Mouse (Mus musculus) retina, adult 2 months (tissue): ENCODE measurements at regions not wholly inside any gene's neighbourhood (a gene's known extent, or its start where the extent isn't known, plus 50 kb on each side); places are given as distances from the start of the nearest gene placed in this dataset.

Source experiments
- DNase-seq: peaks from one replicate; pipeline ENCODE4 v3.0.0-alpha.2; 2012; ENCODE audit warnings: low read depth, low spot score

DNA sequence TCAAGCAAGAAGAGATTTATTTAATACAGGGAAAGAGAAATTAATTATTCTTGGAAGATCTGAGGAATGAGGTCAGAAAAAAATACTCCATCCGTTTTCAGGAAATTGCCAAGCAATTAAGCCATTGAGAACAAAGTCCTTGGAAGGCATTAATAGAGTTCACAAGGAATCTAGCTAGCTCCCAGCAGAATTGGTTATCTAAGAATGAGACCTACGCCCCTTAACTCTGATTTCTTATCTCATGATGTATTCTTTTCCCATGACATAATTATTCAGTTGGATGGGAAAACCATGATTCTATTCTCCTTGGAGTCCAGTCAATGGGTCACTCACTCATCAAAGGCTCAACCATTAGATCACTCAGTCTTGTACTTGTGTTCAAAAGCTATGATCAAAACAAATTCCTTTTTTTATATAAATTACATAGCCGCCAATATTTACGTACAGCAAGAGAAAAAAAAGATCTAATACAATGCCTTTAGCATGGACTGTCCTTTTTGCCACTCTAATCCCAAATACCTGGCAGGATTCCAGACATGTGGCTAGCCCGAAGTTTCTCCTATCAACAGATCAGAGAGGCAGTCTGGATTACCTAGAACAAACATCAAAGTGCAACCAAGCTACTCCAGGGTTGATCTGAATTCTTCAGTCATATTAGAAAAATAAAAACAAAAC is 213.3 kb downstream of the Galc start:
- DNase-seq, result no peak

DNA sequence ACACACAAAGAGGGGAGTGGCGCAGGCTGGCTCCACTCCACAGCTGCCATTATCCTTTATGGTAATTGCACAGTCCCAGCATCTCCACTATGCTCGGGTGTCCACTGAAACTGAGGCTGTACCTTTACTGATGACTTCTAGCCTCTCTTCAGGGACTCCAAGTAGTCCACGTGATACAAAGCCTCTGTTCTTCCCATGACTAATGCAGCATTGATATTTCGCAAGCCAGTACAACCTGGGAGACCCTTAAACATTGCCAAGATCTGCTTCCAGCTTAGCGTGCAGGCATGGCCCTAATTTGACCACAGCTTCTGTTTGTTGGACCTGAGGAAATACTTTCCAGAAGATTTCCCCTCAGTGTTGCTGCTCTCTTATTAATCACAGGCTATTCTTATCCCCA is 215.8 kb downstream of the Galc start:
- DNase-seq, result no peak

DNA sequence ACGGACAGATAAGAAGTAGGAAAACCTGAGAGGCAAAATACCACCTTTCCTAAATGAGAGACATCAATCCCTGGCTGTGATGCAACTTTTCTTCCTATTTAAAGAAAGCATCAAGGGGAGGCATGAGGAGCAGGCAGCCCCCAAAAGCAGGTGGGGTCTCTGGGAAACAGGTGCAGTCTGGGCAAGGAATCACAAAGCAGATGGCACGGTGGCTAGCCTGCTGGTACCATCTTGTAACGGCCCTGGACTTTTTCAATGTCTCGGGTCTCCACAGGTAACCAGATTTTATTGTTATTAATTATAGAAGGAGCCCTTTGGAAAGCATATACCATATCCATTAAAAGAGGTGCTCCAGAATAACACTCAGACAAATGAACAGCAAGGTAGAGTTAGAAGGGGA is 219.6 kb downstream of the Galc start:
- DNase-seq, result no peak

DNA sequence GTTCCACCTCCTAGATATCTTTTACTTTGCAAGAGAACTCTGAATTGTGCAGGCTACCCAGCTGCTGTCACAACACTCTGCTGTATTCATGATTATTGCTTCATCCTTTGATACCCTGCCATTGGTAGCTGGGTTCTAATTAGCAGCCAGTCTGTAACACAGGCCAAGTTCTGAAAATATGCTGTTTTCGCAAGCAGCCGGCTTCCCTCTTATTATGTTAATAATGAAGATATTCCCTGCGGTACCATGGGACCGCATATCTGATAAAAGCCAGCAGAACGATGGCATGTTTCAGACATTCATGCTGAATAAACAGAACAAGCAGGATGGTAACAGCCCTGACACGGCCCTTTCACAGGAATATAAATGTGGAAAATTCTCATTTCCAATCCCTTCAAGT is 235.6 kb downstream of the Galc start:
- DNase-seq, result no peak

DNA sequence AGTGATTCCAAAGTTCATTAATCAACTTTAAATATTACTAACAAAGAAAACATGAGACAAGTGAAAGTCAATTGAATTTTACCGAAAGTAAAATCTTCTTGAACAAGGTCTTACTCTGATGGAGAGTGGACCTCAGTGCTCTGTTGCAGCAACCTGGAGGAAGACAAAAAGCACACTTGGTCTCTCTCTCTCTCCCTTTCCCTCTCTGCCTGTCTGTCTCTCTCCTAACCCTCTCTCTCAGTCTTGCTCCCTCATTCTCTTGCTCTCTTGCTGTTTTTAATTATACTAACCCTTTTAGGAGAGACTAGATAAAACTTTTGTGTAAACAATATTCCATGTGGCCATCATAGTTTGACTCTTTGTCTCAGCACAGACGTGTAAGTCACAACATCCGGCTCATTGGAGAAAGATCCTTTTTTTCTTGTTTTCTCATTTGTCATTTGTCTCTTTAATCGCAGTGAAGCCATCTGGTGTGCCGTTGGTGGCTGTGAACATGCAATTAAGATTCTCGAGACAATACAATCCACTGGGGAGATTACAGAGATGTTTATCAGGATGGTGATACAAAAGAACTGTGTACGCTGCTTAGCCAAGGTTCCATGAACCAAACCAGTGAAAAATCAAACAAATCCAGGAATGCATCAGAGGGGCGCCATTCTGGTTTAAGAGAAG is 244.5 kb downstream of the Galc start:
- DNase-seq, result no peak

DNA sequence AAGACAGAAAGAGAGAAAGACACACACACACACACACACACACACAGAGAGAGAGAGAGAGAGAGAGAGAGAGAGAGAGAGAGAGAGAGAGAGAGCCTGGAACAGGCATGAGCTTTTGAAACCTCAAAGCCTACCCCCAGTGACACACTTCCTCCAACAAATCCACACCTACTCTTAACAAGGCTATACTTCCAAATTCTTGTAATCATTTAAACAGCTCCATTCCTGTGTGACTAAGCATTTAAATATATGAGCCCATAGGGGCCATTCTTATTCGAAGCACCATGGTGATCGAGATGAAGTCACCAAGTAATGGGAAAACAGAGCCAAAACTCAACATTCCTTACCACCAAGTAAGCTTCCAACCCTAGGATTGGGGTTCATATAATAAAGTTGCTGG is 250.1 kb downstream of the Galc start:
- DNase-seq, result no peak

DNA sequence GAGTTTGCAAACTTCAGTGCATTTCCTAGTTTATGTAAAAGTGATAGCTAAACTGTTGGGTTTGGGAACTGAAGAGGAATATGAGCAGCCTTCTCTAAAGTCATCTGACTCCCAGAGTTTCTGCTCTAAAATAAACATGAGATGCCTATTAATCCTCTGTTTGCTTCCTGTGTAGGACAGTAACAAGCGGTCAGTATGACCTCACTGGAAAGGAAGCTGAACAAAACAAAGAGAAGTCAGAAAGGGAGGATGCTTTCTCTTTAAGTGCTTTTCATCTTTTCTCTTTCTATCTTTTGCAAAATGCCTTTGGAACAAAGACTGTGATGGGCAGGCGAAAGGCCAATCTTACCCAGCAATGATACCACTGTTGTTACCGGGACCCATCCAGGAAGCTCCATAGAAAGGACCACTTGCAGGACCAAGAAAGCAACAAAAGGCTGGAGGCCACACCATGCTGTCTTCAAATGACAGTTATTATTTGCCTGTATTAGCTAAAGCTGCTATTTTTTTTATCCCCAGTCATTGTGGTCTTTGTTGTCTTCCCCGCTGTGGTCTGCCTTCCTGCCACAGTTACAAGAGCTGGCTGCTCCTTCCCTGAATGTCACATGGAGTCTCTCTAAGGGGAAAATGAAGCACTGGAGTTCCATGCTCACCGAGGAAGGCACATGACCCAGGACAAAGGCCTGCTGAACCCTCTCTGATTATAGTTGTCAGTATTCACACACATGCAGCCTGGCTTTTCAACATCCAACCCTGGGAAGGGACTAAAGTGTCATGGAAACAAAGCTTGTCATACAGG is 253.4 kb downstream of the Galc start:
- no peak for DNase-seq

DNA sequence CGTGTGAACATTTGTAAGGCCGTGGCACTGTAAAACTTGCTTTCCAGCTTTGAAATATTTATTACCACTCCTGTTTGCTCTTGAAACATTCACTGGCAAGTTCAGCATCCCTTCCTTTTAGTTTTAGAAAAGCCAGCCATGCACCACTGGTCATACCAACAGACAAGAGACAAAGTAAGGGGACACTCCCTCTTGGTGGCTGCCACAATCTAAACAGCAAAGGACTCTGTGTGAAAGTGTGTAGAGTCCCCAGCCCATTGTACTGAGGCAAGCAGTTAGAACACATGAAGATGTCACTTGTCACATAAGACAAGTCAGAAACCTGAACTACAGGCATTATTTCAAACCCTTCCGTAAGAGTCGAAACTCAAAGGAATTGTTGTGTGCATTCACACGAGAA is 257.0 kb downstream of the Galc start:
- DNase-seq, result no peak

DNA sequence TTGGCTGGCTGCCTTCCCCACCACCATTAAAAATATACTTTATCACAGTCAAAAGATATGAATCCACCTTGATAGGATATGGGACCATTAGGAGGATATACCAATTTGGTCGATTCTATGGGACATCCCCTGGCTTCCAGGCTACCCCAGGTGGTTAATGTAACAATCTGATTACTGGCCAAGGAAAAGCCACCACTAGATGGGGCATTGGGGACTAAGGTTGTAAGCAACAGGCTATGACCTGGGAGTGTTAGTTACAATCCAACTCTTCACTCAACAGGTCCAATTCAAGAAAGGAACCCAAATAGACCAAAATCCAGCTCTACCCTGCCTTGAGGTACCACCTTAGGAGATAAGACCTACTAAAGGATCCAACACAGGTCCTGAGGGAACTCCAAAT is 264.4 kb downstream of the Galc start:
- DNase-seq, result no peak

DNA sequence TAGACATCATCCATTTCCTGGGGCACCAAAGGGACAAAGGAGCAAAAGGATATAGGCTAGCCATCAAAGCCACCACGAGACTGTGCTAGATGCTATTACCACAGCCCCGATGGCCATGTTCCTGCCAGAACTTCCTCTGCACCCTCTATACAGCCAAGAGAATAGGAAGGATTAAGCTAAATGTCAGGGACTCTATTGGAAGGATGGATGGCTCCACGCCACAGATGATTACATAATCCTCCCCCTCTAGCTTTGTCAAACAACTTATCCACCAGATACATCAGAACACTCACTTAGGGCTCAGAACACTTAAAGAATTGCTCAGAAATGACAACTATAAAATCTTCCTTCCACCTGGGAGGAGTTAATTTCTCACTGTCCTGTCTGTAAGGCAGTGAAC is 265.3 kb downstream of the Galc start:
- DNase-seq, result no peak

DNA sequence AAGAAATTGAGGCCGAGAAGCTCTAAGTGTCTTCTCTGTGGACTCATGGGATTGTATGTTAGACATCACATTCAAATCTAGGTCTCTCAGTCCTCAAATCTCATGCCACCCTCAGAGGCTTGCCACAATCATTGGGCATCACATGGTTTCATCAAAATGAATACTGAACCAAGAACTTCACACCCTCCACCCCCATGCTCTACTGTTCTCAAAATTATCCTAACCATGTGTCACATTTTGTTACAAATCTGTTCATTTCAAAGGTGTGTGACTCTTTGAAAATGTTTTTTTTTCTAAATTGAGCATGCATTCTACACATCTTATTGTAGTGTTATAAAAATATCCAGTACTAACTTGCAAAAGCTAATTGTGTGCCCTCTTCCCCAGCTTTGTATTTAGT is 275.9 kb downstream of the Galc start:
- DNase-seq, result no peak

DNA sequence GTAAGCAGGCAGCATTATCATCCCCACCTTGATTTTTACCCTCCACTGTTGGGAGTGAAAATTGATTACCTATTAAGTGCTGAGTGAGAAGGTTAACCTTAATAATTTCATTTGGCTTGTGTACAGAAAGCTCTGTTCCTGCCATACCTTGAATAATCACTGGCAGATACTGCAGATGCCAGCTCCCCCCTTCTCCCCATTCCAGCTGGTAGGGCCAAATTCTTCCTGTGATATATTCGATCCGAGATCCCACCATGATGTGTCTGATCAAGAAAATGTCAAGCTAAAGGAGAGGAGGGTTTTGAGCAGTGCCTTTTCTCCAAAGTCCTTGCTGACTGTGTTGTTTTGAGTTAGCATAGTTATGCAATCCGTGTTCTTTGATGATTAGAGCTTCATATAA is 280.6 kb downstream of the Galc start:
- no peak for DNase-seq

DNA sequence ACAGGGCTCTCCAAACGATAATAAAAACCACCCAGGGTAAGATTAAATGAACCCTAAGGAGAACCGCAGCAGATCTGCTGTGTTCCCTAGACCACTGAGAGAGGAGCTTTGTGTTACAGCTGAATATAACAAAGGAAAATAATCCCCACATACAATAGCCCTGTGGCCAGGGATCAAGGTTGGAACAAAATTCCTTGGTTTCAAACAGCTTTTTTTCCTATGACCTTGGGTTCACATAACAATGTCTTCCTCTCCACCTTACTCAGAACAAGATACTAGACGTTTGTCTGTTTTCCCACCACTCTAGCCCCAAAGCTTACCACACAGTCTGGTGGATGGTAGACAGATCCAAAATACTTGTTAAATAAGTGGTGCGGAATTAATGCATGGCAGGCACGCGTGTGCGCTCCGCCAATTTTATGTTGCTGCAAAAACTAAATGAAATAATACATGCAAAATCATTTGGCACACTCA is 281.0 kb downstream of the Galc start:
- DNase-seq, result no peak

DNA sequence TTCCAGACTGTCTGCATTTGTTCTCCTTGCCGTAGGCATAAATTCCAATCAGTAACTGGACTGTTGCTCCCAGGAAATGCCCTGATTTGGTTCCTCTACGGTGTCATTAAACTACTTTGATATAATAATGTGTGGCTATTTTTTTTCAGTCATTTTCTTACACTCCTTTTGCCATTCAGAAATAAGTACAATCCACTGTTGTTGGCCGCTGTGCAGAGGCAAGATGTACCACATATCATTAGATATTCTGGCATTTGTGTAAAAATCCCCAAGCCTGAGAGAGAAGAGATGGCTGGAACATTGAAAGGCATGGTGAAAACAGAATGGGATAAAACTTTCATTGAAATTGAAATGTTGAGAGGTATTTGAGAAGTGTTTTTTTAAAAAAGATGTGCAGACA is 281.6 kb downstream of the Galc start:
- no peak for DNase-seq

DNA sequence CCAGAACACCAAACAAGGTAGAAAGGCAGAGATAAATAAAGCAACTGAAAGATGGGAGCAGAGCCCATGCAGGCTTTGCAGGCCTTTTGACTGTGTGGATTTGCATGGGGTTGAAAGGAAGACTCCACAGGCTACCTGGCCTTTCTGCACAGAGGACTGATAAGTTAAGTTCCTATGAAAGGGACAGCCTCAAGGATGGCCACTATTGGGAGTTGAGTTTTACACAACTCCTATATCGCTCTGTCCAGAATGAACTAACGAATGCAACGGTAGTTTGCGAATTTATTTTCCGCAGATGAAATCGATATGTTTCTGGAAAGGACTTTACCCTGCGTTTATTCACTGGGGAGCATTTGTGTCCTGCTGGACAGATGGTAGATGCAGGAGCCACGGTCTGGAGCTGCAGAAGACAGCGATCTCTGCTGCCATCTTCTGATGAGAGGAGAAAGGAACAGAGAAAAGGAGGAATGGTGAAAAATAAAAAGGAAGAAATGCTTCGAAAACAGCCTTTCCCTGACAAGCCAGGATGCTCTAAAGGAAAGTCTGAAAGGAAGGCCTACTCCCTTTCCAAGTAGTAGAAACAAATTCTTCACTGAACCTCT is 285.2 kb downstream of the Galc start:
- DNase-seq, result no peak

DNA sequence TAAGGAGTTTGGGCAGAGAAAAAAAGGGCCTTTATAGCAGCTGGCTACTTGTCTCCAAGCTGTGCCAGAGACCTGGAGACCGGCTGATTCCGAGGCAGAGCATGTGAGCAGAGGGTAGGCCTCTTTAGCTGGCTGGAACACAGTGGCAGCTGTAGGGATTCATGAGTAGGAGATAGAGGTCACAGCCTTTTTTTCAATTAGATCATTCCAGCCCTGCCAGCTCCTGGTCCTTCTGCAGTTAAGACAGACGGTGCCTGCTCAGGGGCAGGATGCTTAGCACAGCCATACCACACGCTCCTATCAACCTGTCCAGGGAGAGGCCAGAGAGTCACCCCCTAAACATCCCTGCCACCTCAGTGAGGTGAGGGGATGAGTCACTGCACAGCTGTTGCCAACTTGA is 302.1 kb downstream of the Galc start:
- no peak for DNase-seq

DNA sequence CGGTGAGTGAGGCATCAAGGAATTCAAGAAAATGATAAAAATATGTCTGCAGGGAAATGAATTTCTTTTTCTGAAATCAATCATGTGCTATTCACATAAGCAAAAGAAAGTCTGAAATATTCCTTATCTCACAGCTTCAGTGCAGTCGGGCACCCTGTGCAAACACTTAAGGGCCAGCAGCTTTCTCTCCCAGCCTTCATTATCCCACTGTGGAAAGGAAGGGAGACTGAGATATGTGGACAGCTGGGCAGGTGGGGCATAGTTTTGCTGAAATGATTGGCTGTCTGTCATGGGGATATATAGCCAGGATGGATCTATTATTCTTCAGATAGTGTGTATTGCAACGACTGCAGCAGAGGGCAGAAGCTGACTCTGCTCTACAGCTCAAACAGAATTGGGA is 305.9 kb downstream of the Galc start:
- DNase-seq, result no peak

DNA sequence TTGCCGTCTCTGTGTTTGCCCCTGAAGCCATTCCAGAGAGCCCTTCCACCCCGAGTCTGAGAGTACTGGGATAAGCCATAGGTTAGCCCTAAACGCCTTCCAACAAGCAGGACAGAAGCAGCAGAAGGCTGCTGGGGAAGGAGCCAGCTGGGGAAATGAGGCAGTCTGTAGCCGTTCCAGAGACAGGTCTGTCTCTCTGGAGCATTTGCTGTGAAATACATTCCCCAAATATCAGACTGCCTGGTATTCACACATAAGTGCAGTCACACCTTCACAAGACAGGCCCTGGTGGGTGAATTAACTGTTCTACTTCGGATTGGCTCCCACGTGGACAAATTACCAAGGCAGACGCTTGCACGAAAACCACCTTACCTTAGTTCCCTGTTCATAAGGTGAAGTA is 307.1 kb downstream of the Galc start:
- no peak for DNase-seq

DNA sequence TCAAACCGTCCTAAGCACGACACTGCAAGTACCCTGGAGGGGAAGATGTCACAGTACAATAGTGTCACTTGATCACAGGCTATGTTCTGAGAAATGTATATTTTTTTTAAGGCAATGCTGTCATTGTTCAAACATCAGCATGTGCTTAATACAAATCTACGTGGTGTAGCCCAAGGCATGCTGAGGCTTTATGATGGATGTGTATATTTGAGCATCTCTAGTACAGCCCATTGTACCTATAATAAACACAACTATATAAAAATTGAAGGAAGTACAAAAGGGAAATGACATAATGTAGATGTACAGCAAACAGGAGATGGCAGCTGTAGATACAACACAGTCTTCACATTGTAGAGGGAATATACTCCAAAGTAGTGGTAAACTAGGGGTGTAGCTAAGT is 309.2 kb downstream of the Galc start:
- no peak for DNase-seq

DNA sequence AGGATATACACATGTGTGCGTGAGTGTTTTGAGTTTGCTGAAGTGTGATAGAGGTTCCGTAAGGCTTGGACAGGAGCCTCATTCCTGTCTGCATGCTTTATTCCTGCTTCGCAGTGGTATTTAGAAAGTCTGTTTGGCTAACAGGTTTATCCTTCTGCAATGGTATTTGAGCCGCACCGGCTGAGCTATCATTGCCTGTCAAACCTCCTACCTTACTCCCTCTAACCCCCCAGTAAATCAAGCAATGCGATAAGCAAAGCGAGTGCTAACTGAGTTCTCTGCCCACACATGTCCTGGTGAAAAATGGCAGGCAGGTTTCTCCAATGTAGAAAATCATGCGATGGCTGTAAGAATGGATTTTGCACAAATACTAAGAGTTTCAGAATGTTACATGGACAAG is 311.8 kb downstream of the Galc start:
- DNase-seq, result no peak

DNA sequence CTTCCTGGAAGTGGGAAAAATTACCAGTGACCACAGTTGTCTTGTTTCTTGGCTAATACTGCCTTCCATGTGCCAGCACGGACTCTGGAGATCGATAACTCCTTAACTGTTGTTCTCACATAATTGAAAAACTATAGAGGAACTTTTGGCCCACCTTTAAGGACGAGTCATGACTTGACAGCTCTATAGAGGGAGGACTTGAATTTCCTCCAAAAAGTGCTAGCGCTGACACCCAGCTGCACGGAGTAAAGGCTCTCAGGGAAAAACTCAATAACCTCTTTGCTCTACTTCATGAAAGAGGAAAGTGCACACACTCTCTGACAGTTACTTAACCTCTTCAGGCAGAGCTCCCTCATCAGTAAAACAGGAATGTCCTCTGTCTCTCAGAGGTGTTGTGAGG is 320.9 kb downstream of the Galc start:
- no peak for DNase-seq

DNA sequence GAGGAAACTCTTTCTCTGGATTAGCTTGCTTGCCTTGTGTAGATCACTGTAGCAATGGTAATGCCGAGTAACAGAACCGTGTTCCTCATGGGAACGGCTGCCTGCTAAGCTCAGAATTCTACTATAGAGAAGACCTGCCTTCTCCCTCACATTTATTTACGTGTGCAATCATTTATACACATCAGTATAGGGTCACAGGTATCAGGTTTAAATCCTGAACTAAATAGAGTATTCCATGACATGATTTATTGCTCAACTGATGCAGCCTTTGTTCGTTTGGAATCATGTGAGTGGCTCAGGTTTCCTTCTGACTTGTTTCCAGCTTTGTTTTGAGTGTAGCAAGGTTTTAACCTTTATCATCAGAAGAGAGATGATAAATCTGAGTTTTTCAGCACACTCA is 329.4 kb downstream of the Galc start:
- no peak for DNase-seq

DNA sequence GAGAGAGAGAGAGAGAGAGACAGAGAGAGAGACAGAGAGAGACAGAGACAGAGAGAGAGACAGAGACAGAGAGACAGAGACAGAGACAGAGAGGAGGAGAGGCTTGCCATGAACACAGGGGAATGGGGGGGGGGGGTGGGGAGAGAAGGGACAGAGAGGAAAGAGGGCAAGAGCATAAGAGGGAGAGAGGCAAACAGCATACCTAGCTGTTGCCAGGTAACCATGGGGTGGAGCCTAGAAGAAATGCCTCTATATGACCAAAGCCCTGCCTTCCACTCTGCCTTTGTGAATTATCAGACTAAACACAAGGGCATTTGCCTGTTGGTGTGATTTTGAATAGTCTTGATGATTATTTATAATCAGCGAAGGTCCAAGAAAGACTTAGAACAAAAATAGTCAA is 332.2 kb downstream of the Galc start:
- no peak for DNase-seq
